Mouse (Mus musculus) monocyte, adult 59 days (primary cell): ENCODE data around the gene Pwwp2b. TPM values are rescaled to one million over a fixed set of nuclear protein-coding genes. Genes with fewer than 3 reads are reported as not detected.

Experiments used
- total RNA-seq, 2 experiments: library from RNA; stranded (reverse); gene quantifications; one replicate each; pipeline ENCODE4 v1.2.4; 2023

Pwwp2b gene
- total RNA-seq = 10 to 100 TPM; 10.6 to 11.2 TPM

DNA sequence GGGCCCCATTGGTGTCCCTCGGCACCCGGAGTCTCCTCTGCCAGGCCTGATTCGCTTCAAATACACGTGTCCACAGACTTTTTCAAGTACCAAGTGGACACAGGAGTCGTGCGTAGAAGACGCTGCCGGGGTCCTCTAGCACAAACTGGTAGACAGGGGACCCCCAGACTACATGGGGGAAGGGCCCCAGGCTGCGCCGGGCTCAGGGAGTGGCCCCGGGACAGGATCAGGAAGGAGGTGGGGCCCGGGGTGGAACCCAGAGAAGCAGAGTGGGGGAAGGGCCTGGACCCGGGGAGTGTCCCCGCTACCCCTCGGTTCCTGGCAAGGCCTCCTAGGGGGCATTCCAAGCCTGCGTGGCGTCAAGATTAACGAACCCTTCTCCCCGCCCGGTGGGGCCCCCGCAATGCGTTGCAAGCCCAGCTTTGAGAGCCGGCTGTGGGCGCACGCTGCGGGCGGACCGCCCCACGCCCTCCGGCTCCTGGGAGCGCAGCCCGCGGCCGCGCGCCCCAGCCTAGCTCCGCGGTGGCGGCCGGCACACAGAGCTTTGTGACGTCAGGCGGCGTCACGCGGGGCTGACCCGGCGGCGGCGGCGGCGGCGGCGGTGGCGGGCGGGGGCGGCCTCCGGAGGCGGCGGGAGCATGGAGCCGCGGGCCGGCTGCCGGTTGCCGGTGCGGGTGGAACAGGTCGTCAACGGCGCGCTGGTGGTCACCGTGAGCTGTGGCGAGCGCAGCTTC is at the start of gene Pwwp2b:
TSS of gene Pwwp2b (plus strand) at position 602 of the 734 bp plus-strand sequence.

DNA sequence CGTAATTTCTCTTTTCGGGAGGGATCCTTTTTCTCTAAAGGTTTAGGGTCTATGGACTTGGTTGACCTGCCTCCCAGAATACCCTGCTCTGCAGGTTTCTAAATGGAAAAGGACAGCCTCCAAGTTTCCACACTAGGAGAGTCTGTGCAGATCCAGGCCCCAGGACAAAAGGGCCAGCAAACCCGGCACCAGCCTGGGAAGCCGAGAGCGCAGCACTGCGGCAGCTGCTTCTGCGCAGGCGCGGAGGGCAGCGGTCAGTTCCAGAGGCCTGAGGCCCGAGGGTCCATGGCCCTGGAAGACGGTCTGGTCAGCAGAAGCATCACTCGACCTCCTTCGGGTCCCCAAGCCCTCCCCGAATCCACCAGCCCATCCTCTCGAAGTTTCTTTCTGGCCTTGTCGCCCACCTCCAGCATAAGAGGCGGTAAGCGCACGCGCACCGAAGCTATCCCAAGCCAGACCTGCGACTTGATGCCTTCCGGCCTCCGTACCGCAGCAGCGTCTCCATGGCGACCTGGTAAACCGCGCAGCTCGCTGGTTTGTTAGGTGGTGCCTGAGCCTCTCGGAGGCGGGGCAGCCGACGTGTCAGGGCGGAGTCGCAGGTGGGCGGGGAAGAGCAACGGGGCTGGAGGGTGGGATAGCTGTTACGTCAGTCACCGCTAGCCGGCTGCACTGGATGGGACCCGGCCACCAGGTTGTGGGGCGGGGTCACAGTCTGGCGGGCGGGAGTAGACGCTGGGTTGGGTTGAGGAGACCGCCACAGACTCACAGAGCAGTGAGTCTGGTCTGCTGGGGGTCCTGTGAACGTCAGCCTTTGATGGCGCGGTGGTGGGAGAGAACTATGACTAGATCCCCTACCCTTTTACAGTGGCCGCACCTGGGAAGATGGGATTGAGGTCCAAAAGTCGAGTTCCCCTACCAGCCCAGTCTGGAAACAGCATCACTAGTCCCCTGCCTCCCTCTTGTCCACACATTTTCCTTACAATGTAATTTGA is 35.2 kb upstream of the Pwwp2b start, which contains the start of the genes Lrrc27 and Stk32c:
TSS of gene Lrrc27 (plus strand) at position 235 of the 992 bp plus-strand sequence.
TSS of gene Stk32c (minus strand) at position 554 of the 992 bp plus-strand sequence.

Other genes starting within 250 kb of the Pwwp2b start
- not detected for gene Dpysl4, start 162.5 kb upstream of the Pwwp2b start, total RNA-seq
- under 1 TPM; 0.30 to 0.47 TPM for gene Lrrc27, start 35.5 kb upstream of the Pwwp2b start, total RNA-seq
- gene Stk32c, start 35.2 kb upstream of the Pwwp2b start, total RNA-seq = under 1 TPM in 1 of 2 experiments, not detected in 1; 0.21 TPM
- 10 to 100 TPM; 28.2 to 30.7 TPM for gene Inpp5a, start 140.6 kb downstream of the Pwwp2b start, total RNA-seq